Mouse (Mus musculus) cerebellum, adult 2 months (tissue): ENCODE measurements around the gene Kcne3.

Experiments
- CTCF ChIP-seq: fragments of 200-500 bp; IDR thresholded peaks from 2 replicates; pipeline ENCODE4 v1.5.1; 2011; ENCODE audit warnings: low read depth, mild to moderate bottlenecking, control low read depth, low read length, moderate library complexity, borderline replicate concordance; ENCODE audit not compliant: insufficient read depth
- POLR2A ChIP-seq: fragments of 200-500 bp; IDR thresholded peaks from 2 replicates; pipeline ENCODE4 v1.6.1; 2011; ENCODE audit warnings: low read length, control low read depth, borderline replicate concordance; ENCODE audit not compliant: insufficient read depth

- TF ChIP-seq POLR2A = no peak
- no peak for TF ChIP-seq CTCF
Measured at GRCm38 (mm10) chr7:100214310-100214709, 38.0 kb downstream of the Kcne3 start.
